Mouse (Mus musculus) embryonic facial prominence, embryonic 10.5 days (tissue): ENCODE measurements around the gene Tecpr2. TPM values are rescaled to one million over a fixed set of nuclear protein-coding genes. Genes with fewer than 3 reads are reported as not detected.
"Not testable (repeated sequence)": the region's sequence is repeated elsewhere in the genome, so short reads cannot be mapped to it uniquely, and the experiment has no call there.

Source experiments
- DNase-seq: peaks from one replicate; pipeline ENCODE4 v3.0.0-alpha.2; 2017; ENCODE audit warnings: low spot score
- H3K27ac ChIP-seq: fragments of 300-500 bp; sonication (generic); replicated peaks from 2 replicates; pipeline ENCODE4 v1.5.1; 2016; ENCODE audit warnings: mild to moderate bottlenecking
- H3K27me3 ChIP-seq: fragments of 300-500 bp; sonication (generic); replicated peaks from 2 replicates; pipeline ENCODE4 v1.6.1; 2016; ENCODE audit warnings: low read depth, mild to moderate bottlenecking; ENCODE audit not compliant: poor library complexity, severe bottlenecking
- H3K36me3 ChIP-seq: fragments of 300-500 bp; sonication (generic); replicated peaks from 2 replicates; pipeline ENCODE4 v1.6.1; 2016; ENCODE audit warnings: mild to moderate bottlenecking, moderate library complexity
- H3K4me1 ChIP-seq: fragments of 300-500 bp; sonication (generic); 2 replicates; pipeline ENCODE4 v1.6.1; 2016
- H3K4me3 ChIP-seq: fragments of 300-500 bp; sonication (generic); 2 replicates; pipeline ENCODE4 v1.5.1; 2016; ENCODE audit warnings: mild to moderate bottlenecking, moderate library complexity
- H3K9me3 ChIP-seq: fragments of 300-500 bp; sonication (generic); 2 replicates; pipeline ENCODE4 v1.6.1; 2016; ENCODE audit warnings: mild to moderate bottlenecking
- WGBS: fragments of 180-500 bp; shearing (Covaris S2); methylation state at CpG from one replicate; pipeline ENCODE4 v1.1.7; 2016; 5-methylcytosine and 5-hydroxymethylcytosine counted together
- polyA plus RNA-seq: library from polyadenylated mRNA; unstranded; fragments of >200 nt; fragmentation: Nextera tagmentation; extraction: Ambion mirVana; gene quantifications from 2 replicates; pipeline ENCODE4 v1.2.1, GENCODE M21; 2016

Gene Tecpr2
- polyA plus RNA-seq, 1 experiment from 2014 or later, result 6.2 TPM

DNA sequence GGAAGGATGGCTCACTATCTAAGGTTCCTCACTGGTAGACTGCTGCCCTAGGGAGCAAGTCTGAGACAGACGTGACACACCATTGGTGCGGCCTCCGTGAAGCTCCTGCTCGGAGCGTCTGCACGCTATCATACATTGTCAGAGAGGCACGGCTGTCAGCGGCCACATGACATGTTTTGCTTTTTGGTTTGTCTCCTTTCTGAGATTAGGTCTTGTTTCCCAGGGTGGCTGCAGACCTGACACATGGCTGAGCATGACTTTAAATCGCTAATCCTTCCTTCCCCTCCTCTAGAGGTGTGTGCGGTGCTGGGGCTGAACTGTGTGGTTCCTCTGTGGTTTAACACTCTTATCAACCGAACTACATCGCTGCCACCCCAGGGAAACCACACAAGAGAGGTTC is 37.6 kb upstream of the Tecpr2 start:
- H3K36me3 ChIP-seq, result peaks cover 15% of the 10 kb centered on the region
- no peaks in the 10 kb centered on the region for H3K9me3 ChIP-seq
- no peak overlapping the region for H3K27ac ChIP-seq
- WGBS, result 88% methylated on average over 12 of the region's 12 CpGs
- peaks cover 17% of the 10 kb centered on the region for H3K4me1 ChIP-seq
- H3K27me3 ChIP-seq, result peaks cover 20% of the 10 kb centered on the region
- DNase-seq, result no peak
- peak overlapping the region; percentile 96 for H3K4me3 ChIP-seq

- Histone ChIP-seq H3K36me3 (peaks cover 15% of the 10 kb centered on the region), H3K4me3 (no peak overlapping the region), H3K27me3 (peaks cover 15% of the 10 kb centered on the region), H3K4me1 (peaks cover 18% of the 10 kb centered on the region), H3K27ac (no peak overlapping the region), H3K9me3 (no peaks in the 10 kb centered on the region)
- no peak for DNase-seq
- 85% methylated on average over 1 of the region's 1 CpGs for WGBS
These were observed 37.1 kb upstream of the Tecpr2 start for GRCm38 (mm10) chr12:110851923-110852322.

- no peak for DNase-seq
- Histone ChIP-seq H3K27me3 (no peaks in the 10 kb centered on the region), H3K9me3 (no peaks in the 10 kb centered on the region), H3K27ac (no peak overlapping the region), H3K4me3 (no peak overlapping the region), H3K4me1 (peaks cover 17% of the 10 kb centered on the region), H3K36me3 (peaks cover 25% of the 10 kb centered on the region)
- WGBS, result 88% methylated on average over 32 of the region's 32 CpGs
These were observed 34.0 kb upstream of the Tecpr2 start for GRCm38 (mm10) chr12:110854786-110855737.

- Histone ChIP-seq H3K9me3 (no peaks in the 10 kb centered on the region), H3K4me3 (no peak overlapping the region), H3K27ac (no peak overlapping the region), H3K36me3 (peaks cover 41% of the 10 kb centered on the region), H3K4me1 (peaks cover 7% of the 10 kb centered on the region; the same call in 1 of the 2 replicates), H3K27me3 (no peaks in the 10 kb centered on the region)
- DNase-seq, result no peak
- WGBS, result 83% methylated on average over 7 of the region's 7 CpGs
These were observed 31.9 kb upstream of the Tecpr2 start for GRCm38 (mm10) chr12:110857196-110857595.

GRCm38 (mm10) chr12:110858681-110859080 is 30.4 kb upstream of the Tecpr2 start:
- H3K27me3 ChIP-seq, H3K4me3 ChIP-seq, H3K27ac ChIP-seq, DNase-seq, H3K9me3 ChIP-seq, H3K4me1 ChIP-seq: not testable (repeated sequence)
- WGBS, result 96% methylated on average over 15 of the region's 15 CpGs
- H3K36me3 ChIP-seq, result peaks cover 49% of the 10 kb centered on the region

DNA sequence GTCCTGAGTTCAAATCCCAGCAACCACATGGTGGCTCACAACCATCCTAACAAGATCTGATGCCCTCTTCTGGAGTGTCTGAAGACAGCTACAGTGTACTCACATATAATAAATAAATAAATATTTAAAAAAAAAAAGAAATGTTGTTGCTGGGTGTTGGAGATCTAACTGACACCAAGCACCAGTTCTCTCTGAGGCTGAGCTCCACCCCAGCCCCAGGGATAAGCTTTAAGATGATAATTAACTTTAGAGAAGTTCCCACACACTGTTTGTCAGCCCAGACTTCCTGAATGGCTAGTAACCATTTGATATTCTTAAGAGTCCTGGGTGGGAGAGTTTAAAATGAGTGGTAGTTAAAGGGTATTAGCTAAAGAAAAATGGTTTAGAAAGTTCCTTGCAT is 28.8 kb upstream of the Tecpr2 start:
- H3K27me3 ChIP-seq, result no peaks in the 10 kb centered on the region
- no peak overlapping the region for H3K27ac ChIP-seq
- H3K4me1 ChIP-seq, result peaks cover 7% of the 10 kb centered on the region; the same call in 1 of the 2 replicates
- DNase-seq, result no peak
- peaks cover 58% of the 10 kb centered on the region for H3K36me3 ChIP-seq
- no peaks in the 10 kb centered on the region for H3K9me3 ChIP-seq
- H3K4me3 ChIP-seq, result no peak overlapping the region

DNA sequence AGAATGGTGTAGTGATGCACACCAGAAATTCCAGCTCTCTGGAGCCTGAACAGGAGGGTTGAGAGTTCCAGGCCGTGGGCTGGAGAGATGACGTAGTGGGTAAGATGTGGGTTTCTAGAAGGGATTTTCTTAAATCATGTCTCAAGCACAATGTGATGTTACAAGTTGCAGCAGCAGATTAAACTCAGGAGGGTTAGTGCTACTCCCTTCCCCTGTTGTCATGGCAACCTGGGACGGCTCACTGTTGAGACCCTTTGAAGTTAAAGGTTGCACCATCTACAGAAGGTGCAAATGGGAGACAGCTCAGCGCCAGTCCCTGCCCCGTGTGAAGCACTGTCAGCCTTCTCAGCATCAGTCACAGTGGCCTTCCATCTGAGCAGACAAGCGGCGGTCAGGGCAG is 27.8 kb upstream of the Tecpr2 start:
- H3K4me3 ChIP-seq, result no peak overlapping the region
- H3K36me3 ChIP-seq, result peaks cover 57% of the 10 kb centered on the region
- H3K9me3 ChIP-seq, result no peaks in the 10 kb centered on the region
- WGBS, result 71% methylated on average over 7 of the region's 7 CpGs
- no peak overlapping the region for H3K27ac ChIP-seq
- peaks cover 7% of the 10 kb centered on the region; the same call in 1 of the 2 replicates for H3K4me1 ChIP-seq
- no peak for DNase-seq
- no peaks in the 10 kb centered on the region for H3K27me3 ChIP-seq

DNA sequence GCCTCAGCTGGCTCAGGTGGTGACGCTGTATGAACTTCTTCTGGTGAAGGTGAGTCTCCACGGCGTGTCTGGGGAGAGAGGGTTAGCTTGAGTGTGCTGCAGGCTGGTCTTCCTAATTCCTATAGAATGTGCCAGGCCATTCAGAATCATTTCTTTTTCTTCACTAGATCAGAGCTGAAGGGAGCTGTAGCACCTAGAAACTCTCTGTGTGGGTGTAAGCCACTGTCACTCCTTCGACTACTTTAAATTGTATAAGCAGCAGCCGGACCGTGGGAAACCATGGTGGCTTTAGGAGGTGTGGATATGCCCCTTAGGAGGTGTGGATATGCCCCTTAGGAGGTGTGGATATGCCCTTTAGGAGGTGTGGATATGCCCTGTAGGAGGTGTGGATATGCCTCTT is 25.1 kb upstream of the Tecpr2 start:
- no peaks in the 10 kb centered on the region for H3K9me3 ChIP-seq
- H3K27me3 ChIP-seq, result no peaks in the 10 kb centered on the region
- no peak overlapping the region for H3K27ac ChIP-seq
- WGBS, result 93% methylated on average over 6 of the region's 6 CpGs
- DNase-seq, result no peak
- no peak overlapping the region for H3K4me3 ChIP-seq
- H3K36me3 ChIP-seq, result peaks cover 77% of the 10 kb centered on the region
- H3K4me1 ChIP-seq, result no peaks in the 10 kb centered on the region

DNA sequence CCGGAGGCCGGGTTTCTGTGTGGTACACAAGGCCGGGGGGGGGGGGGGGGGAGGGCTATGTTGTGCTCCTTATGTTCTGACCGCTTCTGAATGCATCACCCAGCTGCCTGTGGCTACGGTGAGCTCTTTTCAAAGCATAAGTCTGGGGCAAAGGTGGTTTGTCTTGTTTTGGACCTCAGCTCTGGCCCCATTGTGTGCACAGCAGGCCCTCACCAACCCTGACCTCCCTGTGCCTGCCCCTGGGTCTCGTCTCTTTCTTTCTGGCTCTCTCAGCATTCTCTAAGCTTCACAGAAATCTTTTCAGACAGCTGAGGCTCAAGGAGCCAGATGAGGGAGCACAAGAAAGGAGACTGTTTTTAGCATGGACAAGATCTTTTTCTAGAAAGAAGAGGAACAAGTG is 23.5 kb upstream of the Tecpr2 start:
- Histone ChIP-seq H3K9me3 (no peaks in the 10 kb centered on the region), H3K4me3 (no peak overlapping the region), H3K4me1 (no peaks in the 10 kb centered on the region), H3K27ac (no peak overlapping the region), H3K27me3 (no peaks in the 10 kb centered on the region), H3K36me3 (peaks cover 88% of the 10 kb centered on the region)
- no peak for DNase-seq
- 45% methylated on average over 6 of the region's 6 CpGs for WGBS

DNA sequence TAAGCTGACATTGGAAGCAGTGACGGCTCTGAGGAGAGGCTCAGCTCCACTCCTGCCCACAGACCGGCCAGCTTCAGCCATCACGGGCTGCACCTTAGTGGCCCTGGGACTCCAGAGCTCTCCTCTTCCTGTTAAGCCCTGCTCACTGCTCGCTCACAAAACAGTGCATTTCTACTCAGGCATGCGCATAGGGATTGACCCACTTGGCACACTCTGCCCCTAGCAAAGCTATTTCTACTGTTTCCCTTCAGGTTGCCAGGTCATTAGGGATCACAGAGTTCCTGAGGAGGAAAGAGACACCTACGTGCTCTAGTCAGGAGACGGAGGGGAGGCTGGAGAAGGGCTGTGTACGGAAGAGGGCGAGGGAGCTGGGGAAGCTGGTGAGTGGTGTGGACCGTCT is 23.1 kb upstream of the Tecpr2 start:
- H3K27ac ChIP-seq, result no peak overlapping the region
- no peak for DNase-seq
- no peaks in the 10 kb centered on the region for H3K4me1 ChIP-seq
- peaks cover 89% of the 10 kb centered on the region for H3K36me3 ChIP-seq
- no peaks in the 10 kb centered on the region for H3K27me3 ChIP-seq
- 84% methylated on average over 10 of the region's 10 CpGs for WGBS
- no peak overlapping the region for H3K4me3 ChIP-seq
- H3K9me3 ChIP-seq, result no peaks in the 10 kb centered on the region

DNA sequence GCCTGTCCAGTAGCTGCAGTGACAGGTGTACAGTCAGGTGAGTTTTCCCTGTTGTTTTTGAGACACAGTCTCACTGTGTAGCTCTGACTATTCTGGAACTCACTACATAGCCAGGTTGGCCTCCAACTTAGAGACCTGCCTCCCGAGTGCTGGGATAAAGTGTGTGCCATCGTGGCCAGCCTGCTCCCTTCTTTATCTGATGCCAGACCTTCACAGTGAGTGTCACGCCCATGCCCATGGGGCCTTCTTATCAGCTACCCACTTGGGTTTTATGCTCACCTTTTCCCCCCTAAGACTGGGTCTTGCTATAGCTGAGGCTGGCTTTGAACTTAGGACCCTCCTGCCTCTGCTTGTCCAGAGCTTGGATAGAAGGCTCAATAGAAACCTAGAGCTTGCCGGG is 19.0 kb upstream of the Tecpr2 start:
- no peaks in the 10 kb centered on the region for H3K9me3 ChIP-seq
- no peaks in the 10 kb centered on the region for H3K27me3 ChIP-seq
- WGBS, result 92% methylated on average over 4 of the region's 4 CpGs
- H3K4me1 ChIP-seq, result no peaks in the 10 kb centered on the region
- no peak overlapping the region for H3K4me3 ChIP-seq
- peaks cover 96% of the 10 kb centered on the region for H3K36me3 ChIP-seq
- no peak overlapping the region for H3K27ac ChIP-seq
- no peak for DNase-seq

DNA sequence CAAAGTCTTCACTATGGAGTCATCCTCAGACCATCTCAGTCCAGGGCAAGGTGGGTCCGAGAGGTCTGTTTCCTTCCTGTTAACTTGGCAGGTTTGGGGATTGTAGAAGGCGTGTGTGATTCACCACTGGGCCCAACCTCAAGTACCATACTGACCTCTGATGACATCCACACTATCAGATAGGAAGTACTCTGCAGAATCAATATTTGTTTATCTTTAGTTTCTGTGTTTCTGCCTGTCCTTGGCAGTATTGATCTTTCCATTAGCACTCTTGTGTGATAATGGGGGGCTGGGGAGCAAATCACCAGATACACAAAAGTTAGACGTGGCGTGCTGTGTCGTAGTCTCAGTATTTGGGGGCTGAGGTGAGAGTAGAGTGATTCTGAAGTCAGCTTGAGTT is 17.8 kb upstream of the Tecpr2 start:
- 91% methylated on average over 5 of the region's 5 CpGs for WGBS
- Histone ChIP-seq H3K9me3 (no peaks in the 10 kb centered on the region), H3K27me3 (no peaks in the 10 kb centered on the region), H3K4me3 (no peak overlapping the region), H3K36me3 (peaks cover 98% of the 10 kb centered on the region), H3K27ac (no peak overlapping the region), H3K4me1 (no peaks in the 10 kb centered on the region)
- DNase-seq, result no peak

DNA sequence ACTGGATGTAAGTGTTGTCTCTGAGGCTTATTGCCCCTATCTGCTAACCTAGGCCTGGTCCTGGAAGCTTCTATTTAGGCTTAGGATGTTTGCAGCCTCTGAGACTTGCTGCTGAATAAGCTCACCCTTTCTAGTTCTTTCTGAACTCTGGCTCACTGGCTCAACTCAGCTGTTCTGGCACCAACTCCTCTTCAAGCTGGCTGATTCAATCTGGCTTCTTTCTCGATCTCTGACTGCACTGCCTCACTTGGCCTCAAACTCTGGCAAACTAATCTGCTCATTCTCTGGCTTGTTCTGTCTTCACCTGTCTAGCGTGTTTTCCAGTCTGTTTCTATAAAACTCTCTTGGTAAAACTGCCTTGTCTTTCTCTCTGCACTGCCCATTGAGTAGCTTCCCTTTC is 13.7 kb upstream of the Tecpr2 start:
- Histone ChIP-seq H3K9me3 (no peaks in the 10 kb centered on the region), H3K4me3 (no peak overlapping the region), H3K27ac (no peak overlapping the region), H3K27me3 (no peaks in the 10 kb centered on the region), H3K36me3 (peaks cover 94% of the 10 kb centered on the region), H3K4me1 (no peaks in the 10 kb centered on the region)
- WGBS, result 92% methylated on average over 2 of the region's 2 CpGs
- no peak for DNase-seq
